Mouse (Mus musculus): Measurements from ENCODE around the gene Uhrf2. TPM values are rescaled to one million over a fixed set of nuclear protein-coding genes. Genes with fewer than 3 reads are reported as not detected.

Gene Uhrf2
- polyA plus RNA-seq, 2 experiments: 30.8 to 38.6 TPM

- H3K9ac ChIP-seq (replicated peaks): no peak overlapping the region
- H3K4me1 ChIP-seq (replicated peaks; ENCODE audit: control insufficient read depth in 2 of 2, insufficient read depth in 2 of 2, low read length in 1 of 2): peaks cover 0 to 6% of the 10 kb centered on the region in 2 experiments; a peak in 2 of 4 replicates
- no peaks in the 10 kb centered on the region for H3K9me3 ChIP-seq (ENCODE audit: control insufficient read depth, low read length)
- WGBS (ENCODE audit: insufficient replicate concordance): 75% methylated on average over 16 of the region's 16 CpGs
- no peaks in the 10 kb centered on the region for H3K27me3 ChIP-seq (ENCODE audit: control insufficient read depth, insufficient read depth, low read length)
- DNase-seq (ENCODE audit: low read depth in 3 of 3, low spot score in 3 of 3) (no peak), ATAC-seq (ENCODE audit: insufficient read depth) (no peak)
- no peaks in the 10 kb centered on the region for H3K36me3 ChIP-seq (replicated peaks; ENCODE audit: control insufficient read depth, insufficient read depth, low read depth)
- H3K4me3 ChIP-seq (ENCODE audit: insufficient read depth in 1 of 2, low read depth in 2 of 2, low read length in 2 of 2): no peak overlapping the region
- no peak overlapping the region for H3K4me2 ChIP-seq (ENCODE audit: low read depth)
- TF ChIP-seq EP300 (IDR thresholded peaks at IDR 0.05; ENCODE audit: low read depth): no peak
- no peak for TF ChIP-seq CTCF (IDR thresholded peaks at IDR 0.05; ENCODE audit: low read depth)
- H3K27ac ChIP-seq: no peak overlapping the region
Observed at GRCm38 (mm10) chr19:30112961-30113688, 82.8 kb downstream of the Uhrf2 start.

DNA sequence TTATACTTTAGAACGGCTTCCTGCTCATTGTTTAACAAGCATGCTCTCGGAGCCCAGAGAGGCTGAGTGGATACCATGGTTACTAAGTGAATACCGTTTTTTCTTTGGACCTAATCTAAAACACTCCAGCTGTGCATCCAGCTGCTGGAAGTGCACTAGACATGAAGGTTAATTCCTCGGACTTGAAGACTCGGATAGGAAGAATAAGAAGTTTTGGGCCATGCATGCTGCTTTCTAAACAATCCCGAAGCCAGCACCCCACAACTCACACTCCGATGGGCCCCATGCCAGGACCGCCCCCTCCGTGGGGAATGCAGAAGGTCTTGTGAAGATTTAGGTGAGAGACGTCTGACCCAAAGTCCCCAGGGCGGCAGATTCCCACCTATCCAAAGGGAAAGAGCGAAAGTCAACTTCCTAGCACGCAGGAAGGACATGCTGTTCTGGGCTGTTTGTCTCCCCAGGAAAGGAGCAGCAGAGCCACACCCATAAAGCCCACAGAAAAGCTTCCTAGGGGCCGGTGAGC is 84.7 kb downstream of the Uhrf2 start:
- Histone ChIP-seq H3K27me3 (ENCODE audit: control insufficient read depth, insufficient read depth, low read length) (no peaks in the 10 kb centered on the region), H3K4me3 (ENCODE audit: insufficient read depth in 1 of 2, low read depth in 2 of 2, low read length in 2 of 2) (no peak overlapping the region), H3K36me3 (replicated peaks; ENCODE audit: control insufficient read depth, insufficient read depth, low read depth) (no peaks in the 10 kb centered on the region), H3K9ac (replicated peaks) (no peak overlapping the region), H3K4me1 (replicated peaks; ENCODE audit: control insufficient read depth in 2 of 2, insufficient read depth in 2 of 2, low read length in 1 of 2) (peaks cover 0 to 11% of the 10 kb centered on the region in 2 experiments; a peak in 2 of 4 replicates), H3K9me3 (ENCODE audit: control insufficient read depth, low read length) (no peaks in the 10 kb centered on the region), H3K27ac (no peak overlapping the region), H3K4me2 (ENCODE audit: low read depth) (no peak overlapping the region)
- TF ChIP-seq EP300 (IDR thresholded peaks at IDR 0.05; ENCODE audit: low read depth): no peak
- no peak for TF ChIP-seq CTCF (IDR thresholded peaks at IDR 0.05; ENCODE audit: low read depth)
- DNase-seq (ENCODE audit: low read depth in 3 of 3, low spot score in 3 of 3): no peak
- no peak for ATAC-seq (ENCODE audit: insufficient read depth)
- 53% methylated on average over 14 of the region's 14 CpGs for WGBS (ENCODE audit: insufficient replicate concordance)

GRCm38 (mm10) chr19:30115606-30116005 is 85.3 kb downstream of the Uhrf2 start:
- Histone ChIP-seq H3K27ac (no peak overlapping the region), H3K27me3 (ENCODE audit: control insufficient read depth, insufficient read depth, low read length) (no peaks in the 10 kb centered on the region), H3K9me3 (ENCODE audit: control insufficient read depth, low read length) (no peaks in the 10 kb centered on the region), H3K4me3 (ENCODE audit: insufficient read depth in 1 of 2, low read depth in 2 of 2, low read length in 2 of 2) (no peak overlapping the region), H3K36me3 (replicated peaks; ENCODE audit: control insufficient read depth, insufficient read depth, low read depth) (no peaks in the 10 kb centered on the region), H3K4me1 (replicated peaks; ENCODE audit: control insufficient read depth in 2 of 2, insufficient read depth in 2 of 2, low read length in 1 of 2) (peaks cover 0 to 11% of the 10 kb centered on the region in 2 experiments; a peak in 2 of 4 replicates), H3K9ac (replicated peaks) (no peak overlapping the region), H3K4me2 (ENCODE audit: low read depth) (no peak overlapping the region)
- TF ChIP-seq CTCF (IDR thresholded peaks at IDR 0.05; ENCODE audit: low read depth): no peak
- TF ChIP-seq EP300 (IDR thresholded peaks at IDR 0.05; ENCODE audit: low read depth): no peak
- WGBS (ENCODE audit: insufficient replicate concordance): 74% methylated on average over 5 of the region's 5 CpGs
- DNase-seq (ENCODE audit: low read depth in 3 of 3, low spot score in 3 of 3) (no peak), ATAC-seq (ENCODE audit: insufficient read depth) (no peak)

DNA sequence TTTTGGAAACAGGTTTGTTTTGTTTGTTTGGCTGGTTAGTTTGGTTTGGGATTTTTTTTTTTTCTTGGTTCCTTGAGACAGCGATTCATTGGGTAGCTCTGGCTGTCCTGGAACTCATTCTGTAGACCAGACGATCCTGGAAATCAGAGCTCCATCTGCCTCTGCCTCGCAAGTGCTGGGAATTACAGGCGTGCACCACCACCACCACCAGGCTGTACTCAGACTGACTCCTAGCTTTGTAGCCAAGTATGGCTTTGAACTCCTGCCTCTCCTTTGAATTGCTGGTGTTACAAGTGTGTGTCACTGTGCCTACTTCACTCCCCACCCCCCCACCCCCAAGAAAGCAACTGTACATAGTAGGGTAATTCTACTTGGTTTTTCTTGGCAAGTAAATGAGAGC is 86.9 kb downstream of the Uhrf2 start:
- TF ChIP-seq CTCF (IDR thresholded peaks at IDR 0.05; ENCODE audit: low read depth) (no peak), EP300 (IDR thresholded peaks at IDR 0.05; ENCODE audit: low read depth) (no peak)
- 56% methylated on average over 4 of the region's 4 CpGs for WGBS (ENCODE audit: insufficient replicate concordance)
- ATAC-seq (ENCODE audit: insufficient read depth): no peak

GRCm38 (mm10) chr19:30117775-30118174 is 87.5 kb downstream of the Uhrf2 start:
- Histone ChIP-seq H3K36me3 (replicated peaks; ENCODE audit: control insufficient read depth, insufficient read depth, low read depth) (no peaks in the 10 kb centered on the region), H3K9me3 (ENCODE audit: control insufficient read depth, low read length) (no peaks in the 10 kb centered on the region), H3K4me3 (ENCODE audit: insufficient read depth in 1 of 2, low read depth in 2 of 2, low read length in 2 of 2) (no peak overlapping the region), H3K27me3 (ENCODE audit: control insufficient read depth, insufficient read depth, low read length) (no peaks in the 10 kb centered on the region), H3K4me2 (ENCODE audit: low read depth) (no peak overlapping the region), H3K9ac (replicated peaks) (no peak overlapping the region), H3K4me1 (replicated peaks; ENCODE audit: control insufficient read depth in 2 of 2, insufficient read depth in 2 of 2, low read length in 1 of 2) (peaks cover 0 to 8% of the 10 kb centered on the region in 2 experiments; a peak in 2 of 4 replicates), H3K27ac (no peak overlapping the region)
- TF ChIP-seq EP300 (IDR thresholded peaks at IDR 0.05; ENCODE audit: low read depth): no peak
- TF ChIP-seq CTCF (IDR thresholded peaks at IDR 0.05; ENCODE audit: low read depth): no peak
- ATAC-seq (ENCODE audit: insufficient read depth) (no peak), DNase-seq (ENCODE audit: low read depth in 3 of 3, low spot score in 3 of 3) (no peak)
- 57% methylated on average over 9 of the region's 9 CpGs for WGBS (ENCODE audit: insufficient replicate concordance)

More for the DNA sequence above, 86.9 kb downstream of the Uhrf2 start:
- Histone ChIP-seq H3K9ac (replicated peaks) (no peak overlapping the region), H3K9me3 (ENCODE audit: control insufficient read depth, low read length) (no peaks in the 10 kb centered on the region), H3K36me3 (replicated peaks; ENCODE audit: control insufficient read depth, insufficient read depth, low read depth) (no peaks in the 10 kb centered on the region), H3K4me3 (ENCODE audit: insufficient read depth in 1 of 2, low read depth in 2 of 2, low read length in 2 of 2) (no peak overlapping the region), H3K27ac (no peak overlapping the region), H3K27me3 (ENCODE audit: control insufficient read depth, insufficient read depth, low read length) (no peaks in the 10 kb centered on the region), H3K4me2 (ENCODE audit: low read depth) (no peak overlapping the region), H3K4me1 (replicated peaks; ENCODE audit: control insufficient read depth in 2 of 2, insufficient read depth in 2 of 2, low read length in 1 of 2) (peaks cover 0 to 8% of the 10 kb centered on the region in 2 experiments; a peak in 2 of 4 replicates)
- no peak for DNase-seq (ENCODE audit: low read depth in 3 of 3, low spot score in 3 of 3)
